Mouse (Mus musculus) lung, embryonic 16.5 days (tissue): Measurements from ENCODE around the gene Nhsl1. TPM values are rescaled to one million over a fixed set of nuclear protein-coding genes. Genes with fewer than 3 reads are reported as not detected.

Source experiments
- ATAC-seq: fragments of 200-750 bp; cut with Nextera tagmentation; 2 replicates; pipeline ENCODE4 v1.8.0; 2017; ENCODE audit warnings: low read depth, mild to moderate bottlenecking, moderate library complexity
- H3K27ac ChIP-seq: fragments of 300-500 bp; sonication (generic); 2 replicates; pipeline ENCODE4 v1.5.1; 2014; ENCODE audit warnings: mild to moderate bottlenecking, control low read depth, low read length
- H3K27me3 ChIP-seq: fragments of 300-500 bp; sonication (generic); 2 replicates; pipeline ENCODE4 v1.6.1; 2014; ENCODE audit warnings: low read depth, low read length, mixed read lengths; ENCODE audit not compliant: control insufficient read depth, insufficient read depth
- H3K36me3 ChIP-seq: fragments of 300-500 bp; sonication (generic); 2 replicates; pipeline ENCODE4 v1.6.1; 2014; ENCODE audit warnings: low read length; ENCODE audit not compliant: control insufficient read depth, insufficient read depth
- H3K4me1 ChIP-seq: fragments of 300-500 bp; sonication (generic); replicated peaks from 2 replicates; pipeline ENCODE4 v1.6.1; 2014; ENCODE audit warnings: low read length, mixed read lengths; ENCODE audit not compliant: control insufficient read depth, insufficient read depth
- H3K4me2 ChIP-seq: fragments of 300-500 bp; sonication (generic); 2 replicates; pipeline ENCODE4 v1.6.1; 2014; ENCODE audit warnings: low read depth, low read length, control low read depth
- H3K4me3 ChIP-seq: fragments of 300-500 bp; sonication (generic); 2 replicates; pipeline ENCODE4 v1.5.1; 2014; ENCODE audit warnings: mild to moderate bottlenecking, low read length, control low read depth
- H3K9ac ChIP-seq: fragments of 300-500 bp; sonication (generic); 2 replicates; pipeline ENCODE4 v1.6.1; 2014; ENCODE audit warnings: low read length, control low read depth
- H3K9me3 ChIP-seq: fragments of 300-500 bp; sonication (generic); 2 replicates; pipeline ENCODE4 v1.6.1; 2016; ENCODE audit warnings: low read length; ENCODE audit not compliant: control insufficient read depth
- WGBS: fragments of 180-500 bp; shearing (Covaris S2); extraction: QIAGEN DNeasy Blood & Tissue Kit; methylation state at CpG from one replicate; pipeline ENCODE4 v1.1.7; 2014; 5-methylcytosine and 5-hydroxymethylcytosine counted together
- polyA plus RNA-seq: library from polyadenylated mRNA; unstranded; fragments of >200 nt; fragmentation: Nextera tagmentation; extraction: Ambion mirVana; gene quantifications from 2 replicates; pipeline ENCODE4 v1.2.1, GENCODE M21; 2015

Nhsl1 gene
- polyA plus RNA-seq, 1 experiment from 2014 or later, result 4.6 TPM

- WGBS, result 65% methylated on average over 2 of the region's 2 CpGs
- ATAC-seq, result no peak
- Histone ChIP-seq H3K9ac (no peak overlapping the region), H3K27me3 (no peaks in the 10 kb centered on the region), H3K9me3 (no peaks in the 10 kb centered on the region), H3K4me3 (no peak overlapping the region), H3K4me2 (no peak overlapping the region), H3K36me3 (no peaks in the 10 kb centered on the region), H3K4me1 (peaks cover 15% of the 10 kb centered on the region), H3K27ac (no peak overlapping the region)
These were observed 85.2 kb downstream of the Nhsl1 start for GRCm38 (mm10) chr10:18403992-18404391.

- 61% methylated on average over 5 of the region's 5 CpGs for WGBS
These were observed 85.9 kb downstream of the Nhsl1 start for GRCm38 (mm10) chr10:18404679-18405078.

GRCm38 (mm10) chr10:18407062-18407830, 88.5 kb downstream of the Nhsl1 start:
- Histone ChIP-seq H3K36me3 (no peaks in the 10 kb centered on the region), H3K27me3 (no peaks in the 10 kb centered on the region), H3K27ac (peak overlapping the region; percentile 56), H3K4me2 (peak overlapping the region; percentile 76), H3K9me3 (no peaks in the 10 kb centered on the region), H3K4me3 (peak overlapping the region; percentile 54), H3K4me1 (peaks cover 21% of the 10 kb centered on the region), H3K9ac (peak overlapping the region; percentile 61)
- peak; percentile 96 for ATAC-seq
- WGBS, result under 1% methylated on average over 21 of the region's 21 CpGs

More at GRCm38 (mm10) chr10:18404679-18405078, 85.9 kb downstream of the Nhsl1 start:
- Histone ChIP-seq H3K9me3 (no peaks in the 10 kb centered on the region), H3K36me3 (no peaks in the 10 kb centered on the region), H3K27ac (no peak overlapping the region), H3K4me1 (peaks cover 19% of the 10 kb centered on the region), H3K27me3 (no peaks in the 10 kb centered on the region), H3K4me3 (no peak overlapping the region), H3K4me2 (no peak overlapping the region), H3K9ac (no peak overlapping the region)
- no peak for ATAC-seq

GRCm38 (mm10) chr10:18408128-18408527, 89.3 kb downstream of the Nhsl1 start:
- Histone ChIP-seq H3K4me1 (peaks cover 21% of the 10 kb centered on the region), H3K4me3 (peak overlapping the region; percentile 54), H3K27ac (no peak overlapping the region), H3K9me3 (no peaks in the 10 kb centered on the region), H3K4me2 (peak overlapping the region; percentile 76), H3K9ac (peak overlapping the region; percentile 53), H3K36me3 (no peaks in the 10 kb centered on the region), H3K27me3 (no peaks in the 10 kb centered on the region)
- ATAC-seq, result no peak
- 8% methylated on average over 11 of the region's 11 CpGs for WGBS

GRCm38 (mm10) chr10:18408635-18409034, 89.8 kb downstream of the Nhsl1 start:
- 17% methylated on average over 9 of the region's 9 CpGs for WGBS
- H3K27ac ChIP-seq, result no peak overlapping the region; the same call in 1 of the 2 replicates
- H3K27me3 ChIP-seq, result no peaks in the 10 kb centered on the region
- H3K4me2 ChIP-seq, result peak overlapping the region; percentile 76
- peaks cover 21% of the 10 kb centered on the region for H3K4me1 ChIP-seq
- peak overlapping the region; percentile 53 for H3K9ac ChIP-seq
- H3K36me3 ChIP-seq, result no peaks in the 10 kb centered on the region
- no peaks in the 10 kb centered on the region for H3K9me3 ChIP-seq
- H3K4me3 ChIP-seq, result peak overlapping the region; percentile 54
- ATAC-seq, result no peak

GRCm38 (mm10) chr10:18409068-18409467, 90.3 kb downstream of the Nhsl1 start:
- Histone ChIP-seq H3K9ac (no peak overlapping the region; the same call in 1 of the 2 replicates), H3K27ac (no peak overlapping the region)

GRCm38 (mm10) chr10:18411266-18411665, 92.5 kb downstream of the Nhsl1 start:
- peaks cover 21% of the 10 kb centered on the region for H3K4me1 ChIP-seq
- H3K4me2 ChIP-seq, result no peak overlapping the region
- no peaks in the 10 kb centered on the region for H3K27me3 ChIP-seq
- WGBS, result 65% methylated on average over 2 of the region's 2 CpGs
- no peaks in the 10 kb centered on the region for H3K36me3 ChIP-seq
- no peak overlapping the region for H3K27ac ChIP-seq
- no peak overlapping the region for H3K4me3 ChIP-seq
- no peak for ATAC-seq
- H3K9ac ChIP-seq, result no peak overlapping the region
- H3K9me3 ChIP-seq, result no peaks in the 10 kb centered on the region

More at GRCm38 (mm10) chr10:18409068-18409467, 90.3 kb downstream of the Nhsl1 start:
- Histone ChIP-seq H3K4me1 (peaks cover 21% of the 10 kb centered on the region), H3K9me3 (no peaks in the 10 kb centered on the region), H3K36me3 (no peaks in the 10 kb centered on the region), H3K4me3 (peak overlapping the region; percentile 54), H3K4me2 (peak overlapping the region; percentile 76), H3K27me3 (no peaks in the 10 kb centered on the region)
- no peak for ATAC-seq
- 33% methylated on average over 2 of the region's 2 CpGs for WGBS

GRCm38 (mm10) chr10:18415946-18416345, 97.2 kb downstream of the Nhsl1 start:
- Histone ChIP-seq H3K4me1 (no peaks in the 10 kb centered on the region; the same call in 1 of the 2 replicates), H3K4me3 (no peak overlapping the region), H3K4me2 (no peak overlapping the region), H3K27ac (no peak overlapping the region), H3K27me3 (no peaks in the 10 kb centered on the region), H3K9ac (no peak overlapping the region), H3K36me3 (no peaks in the 10 kb centered on the region), H3K9me3 (no peaks in the 10 kb centered on the region)
- 70% methylated on average over 11 of the region's 11 CpGs for WGBS
- ATAC-seq, result no peak

- no peak for ATAC-seq
- Histone ChIP-seq H3K4me1 (no peaks in the 10 kb centered on the region; the same call in 1 of the 2 replicates), H3K27ac (no peak overlapping the region), H3K4me3 (no peak overlapping the region), H3K9ac (no peak overlapping the region), H3K9me3 (no peaks in the 10 kb centered on the region), H3K27me3 (no peaks in the 10 kb centered on the region), H3K4me2 (no peak overlapping the region), H3K36me3 (no peaks in the 10 kb centered on the region)
- WGBS, result 24% methylated on average over 7 of the region's 7 CpGs
These were observed 99.4 kb downstream of the Nhsl1 start for GRCm38 (mm10) chr10:18418160-18418559.
